Mouse (Mus musculus) G1E (cell line): ENCODE measurements around the gene Gtf2e1.

Source experiments
- CTCF ChIP-seq: IDR thresholded peaks from 2 replicates; pipeline ENCODE4 v1.5.1; 2012; ENCODE audit warnings: low read depth, low read length, inconsistent platforms, mixed read lengths
- GATA1 ChIP-seq: IDR thresholded peaks from 2 replicates; pipeline ENCODE4 v1.6.1; 2012; ENCODE audit warnings: borderline replicate concordance, low read length, inconsistent platforms, mixed read lengths

- TF ChIP-seq CTCF = no peak
- no peak for TF ChIP-seq GATA1
Measured at GRCm38 (mm10) chr16:37486826-37487612, 52.6 kb downstream of the Gtf2e1 start.
